Mouse (Mus musculus) spleen, adult 2 months (tissue): ENCODE results near the gene Hinfp. TPM values are rescaled to one million over a fixed set of nuclear protein-coding genes. Genes with fewer than 3 reads are reported as not detected.

Experiments
- DNase-seq, 2 experiments: peaks; one replicate each; pipeline versions ENCODE4 v3.0.0 to v3.0.0-alpha.2; 2012 to 2021; ENCODE audit warnings: low spot score in 2 of 2, low read depth in 1 of 2
- H3K27ac ChIP-seq: fragments of 200-500 bp; 2 replicates; pipeline ENCODE4 v1.5.1; 2012; ENCODE audit warnings: low read length, inconsistent platforms; ENCODE audit not compliant: insufficient read depth
- H3K27me3 ChIP-seq: fragments of 200-500 bp; 2 replicates; pipeline ENCODE4 v1.6.1; 2012; ENCODE audit warnings: mild to moderate bottlenecking, moderate library complexity, low read length, inconsistent platforms; ENCODE audit not compliant: control insufficient read depth, insufficient read depth
- H3K36me3 ChIP-seq: fragments of 200-500 bp; 2 replicates; pipeline ENCODE4 v1.6.1; 2012; ENCODE audit warnings: mild to moderate bottlenecking, low read length, inconsistent platforms; ENCODE audit not compliant: control insufficient read depth, insufficient read depth
- H3K4me1 ChIP-seq: fragments of 200-500 bp; 2 replicates; pipeline ENCODE4 v1.6.1; 2011; ENCODE audit warnings: inconsistent platforms; ENCODE audit not compliant: control insufficient read depth, insufficient read depth, insufficient read length
- H3K4me3 ChIP-seq: fragments of 200-500 bp; 2 replicates; pipeline ENCODE4 v1.5.1; 2011; ENCODE audit warnings: mild to moderate bottlenecking, inconsistent platforms; ENCODE audit not compliant: insufficient read depth, insufficient read length; ENCODE audit errors: extremely low read depth
- CTCF ChIP-seq: fragments of 200-500 bp; IDR thresholded peaks from 2 replicates; pipeline ENCODE4 v1.5.1; 2011; ENCODE audit warnings: mild to moderate bottlenecking, inconsistent platforms; ENCODE audit not compliant: insufficient read depth, insufficient read length, insufficient replicate concordance; ENCODE audit errors: extremely low read depth
- POLR2A ChIP-seq: fragments of 200-500 bp; IDR thresholded peaks from 2 replicates; pipeline ENCODE4 v1.6.1; 2011; ENCODE audit warnings: low read depth, low read length, inconsistent platforms
- WGBS: fragments of 180-500 bp; shearing (Covaris S2); methylation state at CpG from one replicate; pipeline ENCODE4 v1.1.7; 2018; 5-methylcytosine and 5-hydroxymethylcytosine counted together
- polyA plus RNA-seq: library from polyadenylated mRNA; depleted of rRNA; stranded (reverse); fragments of >200 nt; gene quantifications from 2 replicates; pipeline ENCODE4 v1.2.3, GENCODE M21; 2012

Gene Hinfp
- polyA plus RNA-seq, 1 experiment: 25.2 TPM

GRCm38 (mm10) chr9:44319105-44319886 lies 13.8 kb upstream of the Hinfp start:
- DNase-seq: no peak
- H3K27ac ChIP-seq: peak overlapping the region; percentile 73
- TF ChIP-seq CTCF (no peak), POLR2A (no peak)

DNA sequence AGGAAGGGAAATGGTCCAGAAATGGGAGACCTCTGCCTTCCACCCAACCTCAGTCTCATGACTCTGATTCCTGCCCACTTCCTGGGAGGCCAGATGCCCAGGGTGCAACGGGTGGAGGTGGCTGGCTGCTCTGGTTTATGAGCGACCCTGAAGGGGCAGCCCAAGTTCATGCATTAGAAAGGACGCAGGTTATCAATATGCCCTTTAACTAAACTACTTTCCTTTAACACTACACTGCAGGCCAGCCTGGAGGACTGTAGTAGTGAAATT lies 13.3 kb upstream of the Hinfp start:
- TF ChIP-seq CTCF (no peak), POLR2A (no peak)
- Histone ChIP-seq H3K4me3 (0 out of 2 replicates have a peak overlapping the region, but pooled peaks have one; percentile 89), H3K36me3 (peaks cover 17% of the 10 kb centered on the region), H3K27ac (no peak overlapping the region), H3K4me1 (peaks cover 8% of the 10 kb centered on the region), H3K27me3 (no peaks in the 10 kb centered on the region)
- 22% methylated on average over 3 of the region's 3 CpGs for WGBS
- no peak for DNase-seq

More at GRCm38 (mm10) chr9:44319105-44319886, 13.8 kb upstream of the Hinfp start:
- Histone ChIP-seq H3K4me1 (peaks cover 8% of the 10 kb centered on the region), H3K4me3 (peak overlapping the region; percentile 89), H3K36me3 (peaks cover 13% of the 10 kb centered on the region), H3K27me3 (no peaks in the 10 kb centered on the region)
- 3% methylated on average over 37 of the region's 37 CpGs for WGBS

GRCm38 (mm10) chr9:44318076-44318825 lies 12.8 kb upstream of the Hinfp start:
- H3K4me1 ChIP-seq: peaks cover 8% of the 10 kb centered on the region
- no peaks in the 10 kb centered on the region for H3K27me3 ChIP-seq
- H3K27ac ChIP-seq: no peak overlapping the region
- 0 out of 2 replicates have a peak overlapping the region, but pooled peaks have one; percentile 1 for H3K4me3 ChIP-seq
- peaks cover 20% of the 10 kb centered on the region for H3K36me3 ChIP-seq
- WGBS: 82% methylated on average over 5 of the region's 5 CpGs
- TF ChIP-seq POLR2A: no peak
- no peak for TF ChIP-seq CTCF
- DNase-seq: no peak

DNA sequence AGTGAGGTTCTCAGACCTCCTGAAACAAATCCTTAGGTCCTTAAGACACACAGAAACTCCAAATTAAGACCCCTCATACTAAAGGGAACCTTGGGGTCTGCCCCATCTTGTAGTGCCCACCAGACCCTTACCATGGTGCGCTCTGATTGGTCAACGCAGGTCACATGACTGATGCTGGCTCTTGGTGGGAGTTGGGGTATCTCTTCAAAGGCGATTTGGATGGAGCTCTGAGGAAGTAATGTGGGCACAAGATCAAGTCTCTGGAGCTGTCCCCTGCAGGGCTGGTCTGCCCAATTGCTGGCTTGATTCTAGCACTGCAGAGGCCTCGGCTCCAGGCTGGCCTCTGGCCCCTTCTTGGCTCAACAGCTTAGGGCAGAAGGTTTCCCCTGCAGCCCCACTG lies 12.0 kb upstream of the Hinfp start:
- H3K36me3 ChIP-seq: peaks cover 26% of the 10 kb centered on the region
- no peak for TF ChIP-seq POLR2A
- TF ChIP-seq CTCF: no peak
- peaks cover 8% of the 10 kb centered on the region for H3K4me1 ChIP-seq
- H3K27ac ChIP-seq: no peak overlapping the region
- H3K27me3 ChIP-seq: no peaks in the 10 kb centered on the region
- DNase-seq: no peak
- H3K4me3 ChIP-seq: no peak overlapping the region
- 94% methylated on average over 4 of the region's 4 CpGs for WGBS

GRCm38 (mm10) chr9:44314910-44315309 lies 9.4 kb upstream of the Hinfp start:
- TF ChIP-seq POLR2A (no peak), CTCF (no peak)
- no peak for DNase-seq
- WGBS: 98% methylated on average over 18 of the region's 18 CpGs
- no peaks in the 10 kb centered on the region for H3K27me3 ChIP-seq
- no peak overlapping the region for H3K4me3 ChIP-seq
- H3K27ac ChIP-seq: no peak overlapping the region
- peaks cover 6% of the 10 kb centered on the region for H3K4me1 ChIP-seq
- H3K36me3 ChIP-seq: peaks cover 31% of the 10 kb centered on the region

GRCm38 (mm10) chr9:44314257-44314547 lies 8.7 kb upstream of the Hinfp start:
- no peak for DNase-seq
- no peaks in the 10 kb centered on the region for H3K27me3 ChIP-seq
- no peak overlapping the region for H3K27ac ChIP-seq
- H3K4me3 ChIP-seq: no peak overlapping the region
- peaks cover 31% of the 10 kb centered on the region for H3K36me3 ChIP-seq
- H3K4me1 ChIP-seq: peaks cover 3% of the 10 kb centered on the region
- TF ChIP-seq POLR2A (no peak), CTCF (no peak)
- 94% methylated on average over 4 of the region's 4 CpGs for WGBS
